Mouse (Mus musculus): Measurements from ENCODE around the gene Ccdc9b. TPM values are rescaled to one million over a fixed set of nuclear protein-coding genes. Genes with fewer than 3 reads are reported as not detected.
A peak's percentile ranks its signal among the peaks of the same experiment; 100 is the strongest.

The Ccdc9b gene
- 0.36 and 0.87 TPM in 2 replicates for polyA plus RNA-seq (2014; fragmentation: Nextera tagmentation; extraction: Ambion mirVana)

GRCm38 (mm10) chr2:118761906-118762783, at the start of gene Ccdc9b:
Gene Ccdc9b, minus strand, starts transcription at chr2:118762661.
- Histone ChIP-seq H3K36me3 (ENCODE audit: control insufficient read depth, insufficient read depth, low read length) (no peaks in the 10 kb centered on the region), H3K9ac (ENCODE audit: low read length) (peak within 1 kb of the TSS; percentile 57), H3K9me3 (ENCODE audit: control insufficient read depth, low read length) (no peaks in the 10 kb centered on the region), H3K27ac (ENCODE audit: low read depth, low read length) (peak within 1 kb of the TSS; percentile 71), H3K4me3 (ENCODE audit: low read depth, low read length) (peak within 1 kb of the TSS; percentile 5), H3K27me3 (ENCODE audit: control insufficient read depth, insufficient read depth, low read length) (peaks cover 7% of the 10 kb centered on the region), H3K4me2 (ENCODE audit: low read depth, low read length, severe bottlenecking) (peak within 1 kb of the TSS; percentile 55), H3K4me1 (replicated peaks; ENCODE audit: control insufficient read depth, insufficient read depth, low read length) (peaks cover 25% of the 10 kb centered on the region)
- DNase-seq (ENCODE audit: low spot score) = peak; percentile 89
- 5% methylated on average over 29 of the region's 29 CpGs for WGBS
- peak; percentile 72 for ATAC-seq (replicated peaks; ENCODE audit: low FRiP score)

- Histone ChIP-seq H3K4me2 (ENCODE audit: low read depth, low read length, severe bottlenecking) (no peak overlapping the region), H3K27ac (ENCODE audit: low read depth, low read length) (no peak overlapping the region), H3K4me1 (replicated peaks; ENCODE audit: control insufficient read depth, insufficient read depth, low read length) (peaks cover 7% of the 10 kb centered on the region), H3K4me3 (ENCODE audit: low read depth, low read length) (no peak overlapping the region), H3K36me3 (ENCODE audit: control insufficient read depth, insufficient read depth, low read length) (no peaks in the 10 kb centered on the region), H3K9me3 (ENCODE audit: control insufficient read depth, low read length) (no peaks in the 10 kb centered on the region), H3K9ac (ENCODE audit: low read length) (no peak overlapping the region), H3K27me3 (ENCODE audit: control insufficient read depth, insufficient read depth, low read length) (no peaks in the 10 kb centered on the region)
- DNase-seq (ENCODE audit: low spot score) (no peak), ATAC-seq (replicated peaks; ENCODE audit: low FRiP score) (no peak)
- 25% methylated on average over 2 of the region's 2 CpGs for WGBS
Observed at GRCm38 (mm10) chr2:118810861-118811260, 48.4 kb upstream of the Ccdc9b start.

GRCm38 (mm10) chr2:118806860-118807259, 44.4 kb upstream of the Ccdc9b start:
- ATAC-seq (replicated peaks; ENCODE audit: low FRiP score) (no peak), DNase-seq (ENCODE audit: low spot score) (no peak)
- Histone ChIP-seq H3K4me1 (replicated peaks; ENCODE audit: control insufficient read depth, insufficient read depth, low read length) (no peaks in the 10 kb centered on the region), H3K36me3 (ENCODE audit: control insufficient read depth, insufficient read depth, low read length) (no peaks in the 10 kb centered on the region), H3K9me3 (ENCODE audit: control insufficient read depth, low read length) (no peaks in the 10 kb centered on the region), H3K4me3 (ENCODE audit: low read depth, low read length) (no peak overlapping the region), H3K27ac (ENCODE audit: low read depth, low read length) (no peak overlapping the region), H3K27me3 (ENCODE audit: control insufficient read depth, insufficient read depth, low read length) (no peaks in the 10 kb centered on the region), H3K4me2 (ENCODE audit: low read depth, low read length, severe bottlenecking) (no peak overlapping the region), H3K9ac (ENCODE audit: low read length) (no peak overlapping the region)
- 76% methylated on average over 4 of the region's 4 CpGs for WGBS

GRCm38 (mm10) chr2:118805756-118806155, 43.3 kb upstream of the Ccdc9b start:
- H3K9ac ChIP-seq (ENCODE audit: low read length) = no peak overlapping the region
- no peaks in the 10 kb centered on the region for H3K4me1 ChIP-seq (replicated peaks; ENCODE audit: control insufficient read depth, insufficient read depth, low read length)
- no peak overlapping the region for H3K4me2 ChIP-seq (ENCODE audit: low read depth, low read length, severe bottlenecking)
- DNase-seq (ENCODE audit: low spot score) = no peak
- no peaks in the 10 kb centered on the region for H3K9me3 ChIP-seq (ENCODE audit: control insufficient read depth, low read length)
- H3K27me3 ChIP-seq (ENCODE audit: control insufficient read depth, insufficient read depth, low read length) = no peaks in the 10 kb centered on the region
- no peak overlapping the region for H3K4me3 ChIP-seq (ENCODE audit: low read depth, low read length)
- no peaks in the 10 kb centered on the region for H3K36me3 ChIP-seq (ENCODE audit: control insufficient read depth, insufficient read depth, low read length)
- H3K27ac ChIP-seq (ENCODE audit: low read depth, low read length) = no peak overlapping the region
- ATAC-seq (replicated peaks; ENCODE audit: low FRiP score) = no peak
- WGBS = 51% methylated on average over 3 of the region's 3 CpGs

- ATAC-seq (replicated peaks; ENCODE audit: low FRiP score) (no peak), DNase-seq (ENCODE audit: low spot score) (no peak)
- H3K9me3 ChIP-seq (ENCODE audit: control insufficient read depth, low read length) = no peaks in the 10 kb centered on the region
- H3K27ac ChIP-seq (ENCODE audit: low read depth, low read length) = no peak overlapping the region
- H3K36me3 ChIP-seq (ENCODE audit: control insufficient read depth, insufficient read depth, low read length) = no peaks in the 10 kb centered on the region
- no peak overlapping the region for H3K4me3 ChIP-seq (ENCODE audit: low read depth, low read length)
- H3K4me1 ChIP-seq (replicated peaks; ENCODE audit: control insufficient read depth, insufficient read depth, low read length) = no peaks in the 10 kb centered on the region
- H3K27me3 ChIP-seq (ENCODE audit: control insufficient read depth, insufficient read depth, low read length) = no peaks in the 10 kb centered on the region
- H3K4me2 ChIP-seq (ENCODE audit: low read depth, low read length, severe bottlenecking) = no peak overlapping the region
- no peak overlapping the region for H3K9ac ChIP-seq (ENCODE audit: low read length)
- WGBS = 79% methylated on average over 3 of the region's 3 CpGs
Observed at GRCm38 (mm10) chr2:118805137-118805536, 42.7 kb upstream of the Ccdc9b start.

GRCm38 (mm10) chr2:118804474-118804873, 42.0 kb upstream of the Ccdc9b start:
- no peaks in the 10 kb centered on the region for H3K4me1 ChIP-seq (replicated peaks; ENCODE audit: control insufficient read depth, insufficient read depth, low read length)
- no peak overlapping the region for H3K9ac ChIP-seq (ENCODE audit: low read length)
- ATAC-seq (replicated peaks; ENCODE audit: low FRiP score) (no peak), DNase-seq (ENCODE audit: low spot score) (no peak)
- H3K4me2 ChIP-seq (ENCODE audit: low read depth, low read length, severe bottlenecking) = no peak overlapping the region
- no peak overlapping the region for H3K4me3 ChIP-seq (ENCODE audit: low read depth, low read length)
- no peak overlapping the region for H3K27ac ChIP-seq (ENCODE audit: low read depth, low read length)
- 84% methylated on average over 2 of the region's 2 CpGs for WGBS
- H3K36me3 ChIP-seq (ENCODE audit: control insufficient read depth, insufficient read depth, low read length) = no peaks in the 10 kb centered on the region
- no peaks in the 10 kb centered on the region for H3K9me3 ChIP-seq (ENCODE audit: control insufficient read depth, low read length)
- no peaks in the 10 kb centered on the region for H3K27me3 ChIP-seq (ENCODE audit: control insufficient read depth, insufficient read depth, low read length)

- WGBS = 75% methylated on average over 4 of the region's 4 CpGs
- ATAC-seq (replicated peaks; ENCODE audit: low FRiP score) = no peak
- Histone ChIP-seq H3K4me1 (replicated peaks; ENCODE audit: control insufficient read depth, insufficient read depth, low read length) (no peaks in the 10 kb centered on the region), H3K27ac (ENCODE audit: low read depth, low read length) (no peak overlapping the region), H3K36me3 (ENCODE audit: control insufficient read depth, insufficient read depth, low read length) (no peaks in the 10 kb centered on the region), H3K27me3 (ENCODE audit: control insufficient read depth, insufficient read depth, low read length) (no peaks in the 10 kb centered on the region), H3K9ac (ENCODE audit: low read length) (no peak overlapping the region), H3K4me2 (ENCODE audit: low read depth, low read length, severe bottlenecking) (no peak overlapping the region), H3K9me3 (ENCODE audit: control insufficient read depth, low read length) (no peaks in the 10 kb centered on the region), H3K4me3 (ENCODE audit: low read depth, low read length) (no peak overlapping the region)
- DNase-seq (ENCODE audit: low spot score) = no peak
Observed at GRCm38 (mm10) chr2:118802542-118803118, 40.2 kb upstream of the Ccdc9b start.

- Histone ChIP-seq H3K4me3 (ENCODE audit: low read depth, low read length) (no peak overlapping the region), H3K4me2 (ENCODE audit: low read depth, low read length, severe bottlenecking) (no peak overlapping the region), H3K27me3 (ENCODE audit: control insufficient read depth, insufficient read depth, low read length) (no peaks in the 10 kb centered on the region; the same call in 1 of the 2 replicates), H3K4me1 (replicated peaks; ENCODE audit: control insufficient read depth, insufficient read depth, low read length) (0 out of 2 replicates have a peak, but pooled peaks cover 4% of the 10 kb centered on the region), H3K36me3 (ENCODE audit: control insufficient read depth, insufficient read depth, low read length) (no peaks in the 10 kb centered on the region), H3K27ac (ENCODE audit: low read depth, low read length) (no peak overlapping the region), H3K9ac (ENCODE audit: low read length) (no peak overlapping the region), H3K9me3 (ENCODE audit: control insufficient read depth, low read length) (no peaks in the 10 kb centered on the region)
- DNase-seq (ENCODE audit: low spot score) (no peak), ATAC-seq (replicated peaks; ENCODE audit: low FRiP score) (no peak)
- 78% methylated on average over 4 of the region's 4 CpGs for WGBS
Observed at GRCm38 (mm10) chr2:118793636-118794035, 31.2 kb upstream of the Ccdc9b start.
